Mouse (Mus musculus) liver, adult 2 months (tissue): ENCODE data around the gene Fam78b.

Experiments used
- CTCF ChIP-seq: fragments of 200-500 bp; IDR thresholded peaks from 2 replicates; pipeline ENCODE4 v1.5.1; 2011; ENCODE audit warnings: low read depth, low read length, control low read depth
- POLR2A ChIP-seq: fragments of 200-500 bp; IDR thresholded peaks from 2 replicates; pipeline ENCODE4 v1.6.1; 2011; ENCODE audit warnings: low read length, control low read depth; ENCODE audit not compliant: insufficient read depth; ENCODE audit errors: extremely low read depth

DNA sequence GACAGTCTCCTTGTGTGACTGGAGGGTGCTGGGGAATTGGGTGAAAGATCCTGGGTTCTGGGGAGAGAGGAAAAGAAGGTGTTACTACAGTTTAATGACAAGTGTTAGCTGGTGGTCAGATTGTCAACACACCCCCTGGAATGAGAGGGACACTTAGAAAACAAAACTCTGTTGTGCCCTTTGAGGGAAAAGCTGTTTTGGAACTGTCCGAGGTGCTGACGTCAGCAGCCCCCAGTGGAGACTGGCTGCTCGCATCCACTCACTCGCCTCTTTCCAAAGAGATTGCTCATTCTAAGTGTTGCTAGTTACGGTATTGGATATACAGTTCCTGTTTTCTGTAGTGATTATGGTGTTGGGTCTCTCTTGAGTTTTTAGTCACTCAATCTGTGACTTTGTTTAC is 78.3 kb downstream of the Fam78b start:
- TF ChIP-seq CTCF (no peak), POLR2A (no peak)
